Mouse (Mus musculus) right cerebral cortex, postnatal 14 days (tissue): ENCODE results near the gene Zfy1.
"Not testable (repeated sequence)": the region's sequence is repeated elsewhere in the genome, so short reads cannot be mapped to it uniquely, and the experiment has no call there.

Source experiments
- DNase-seq: peaks from one replicate; pipeline ENCODE4 v3.0.0; 2022

Zfy1 gene

GRCm38 (mm10) chrY:797309-797708 is at the start of gene Zfy1:
Gene Zfy1 (minus strand): TSS chrY:797409.
- not testable (repeated sequence) for DNase-seq

- no peak for DNase-seq
These were observed 21.2 kb upstream of the Zfy1 start, which contains the start of gene Uba1y for GRCm38 (mm10) chrY:818396-818795. Gene Uba1y (plus strand): TSS chrY:818649.

- DNase-seq: no peak
These were observed 11.9 kb upstream of the Zfy1 start for GRCm38 (mm10) chrY:808991-809661.
